Mouse (Mus musculus): ENCODE data around the gene Zcwpw1. TPM values are rescaled to one million over a fixed set of nuclear protein-coding genes. Genes with fewer than 3 reads are reported as not detected.

Zcwpw1 gene
- polyA plus RNA-seq (2016; fragmentation: Nextera tagmentation; extraction: Ambion mirVana), result 10.0 and 12.5 TPM in 2 replicates

DNA sequence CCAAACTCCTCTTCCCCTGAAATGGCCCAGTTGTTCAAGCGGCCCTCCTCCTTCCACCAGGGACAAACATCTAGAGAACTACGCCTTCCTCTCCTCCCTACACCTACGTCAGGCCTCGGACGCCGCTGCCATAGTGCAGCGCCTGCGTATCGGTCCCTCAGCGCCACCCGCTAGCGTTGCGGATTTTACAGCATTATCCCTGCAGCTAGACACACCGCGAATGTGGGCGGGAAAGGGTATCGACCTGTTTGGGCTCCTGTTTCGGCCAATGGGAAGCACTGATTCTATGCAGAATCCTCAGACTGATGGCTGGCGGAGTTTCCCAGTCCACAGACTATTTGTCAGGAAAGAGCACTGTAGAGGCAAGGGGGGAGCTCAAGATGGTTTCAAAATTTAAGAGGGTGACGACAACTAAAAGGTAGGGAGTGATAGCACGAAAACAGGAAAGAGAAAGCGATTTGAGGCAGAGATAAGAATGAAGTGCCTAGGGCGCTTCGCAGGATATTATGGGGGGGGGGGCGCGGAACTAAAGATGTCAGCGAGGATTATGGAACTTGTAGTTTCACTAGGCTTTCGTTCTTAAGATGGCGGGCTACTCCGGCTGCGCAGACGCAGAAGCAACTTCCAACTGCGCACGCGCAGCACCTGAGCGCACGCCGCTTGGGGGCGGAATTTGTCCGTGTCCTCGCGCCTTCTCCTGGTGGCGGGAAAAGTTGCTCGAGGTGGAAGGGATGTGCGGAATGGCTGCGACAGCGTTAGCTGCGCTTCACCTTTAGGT is at the start of gene Zcwpw1, which contains the start of gene Mepce:
Gene Zcwpw1, plus strand, starts transcription at position 648 of the 778 bp plus-strand sequence.
Gene Mepce, minus strand, starts transcription at position 505 of the 778 bp plus-strand sequence.
- H3K4me3 ChIP-seq, result peak within 1 kb of the TSS; percentile 89
- peak within 1 kb of the TSS; percentile 98 for H3K27ac ChIP-seq
- WGBS, result under 1% methylated on average over 48 of the region's 48 CpGs
- peaks cover 27% of the 10 kb centered on the region for H3K4me1 ChIP-seq
- peak; percentile 97 for DNase-seq (ENCODE audit: low spot score)
- peaks cover 28% of the 10 kb centered on the region for H3K36me3 ChIP-seq
- H3K27me3 ChIP-seq (ENCODE audit: insufficient read depth, poor library complexity, severe bottlenecking), result peaks cover 4% of the 10 kb centered on the region; the same call in 1 of the 2 replicates
- H3K9me3 ChIP-seq, result no peaks in the 10 kb centered on the region

DNA sequence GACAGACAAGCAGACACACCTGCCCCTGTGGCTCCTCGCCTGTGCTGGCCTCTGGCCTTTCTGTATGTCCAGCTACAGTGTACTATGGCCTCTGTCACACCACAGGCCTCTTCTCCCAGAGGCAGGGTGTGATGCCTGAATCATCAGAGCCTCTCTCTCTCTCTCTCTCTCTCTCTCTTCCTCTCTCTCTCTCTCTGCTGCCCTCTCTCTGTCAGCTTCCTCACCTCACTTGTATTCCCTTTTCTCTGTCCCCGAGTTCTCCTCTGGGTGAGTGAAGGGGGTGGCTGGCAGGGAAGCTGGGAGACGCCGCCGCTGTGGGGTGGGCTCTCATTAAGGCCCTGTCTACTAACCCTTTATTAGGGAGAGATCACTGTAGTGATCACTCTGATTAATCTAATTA is 49.1 kb upstream of the Zcwpw1 start:
- Histone ChIP-seq H3K27me3 (ENCODE audit: insufficient read depth, poor library complexity, severe bottlenecking) (no peaks in the 10 kb centered on the region), H3K4me1 (peaks cover 60% of the 10 kb centered on the region), H3K9me3 (no peaks in the 10 kb centered on the region), H3K36me3 (peaks cover 28% of the 10 kb centered on the region), H3K4me3 (no peak overlapping the region), H3K27ac (no peak overlapping the region)
- DNase-seq (ENCODE audit: low spot score), result no peak
- 48% methylated on average over 5 of the region's 5 CpGs for WGBS

DNA sequence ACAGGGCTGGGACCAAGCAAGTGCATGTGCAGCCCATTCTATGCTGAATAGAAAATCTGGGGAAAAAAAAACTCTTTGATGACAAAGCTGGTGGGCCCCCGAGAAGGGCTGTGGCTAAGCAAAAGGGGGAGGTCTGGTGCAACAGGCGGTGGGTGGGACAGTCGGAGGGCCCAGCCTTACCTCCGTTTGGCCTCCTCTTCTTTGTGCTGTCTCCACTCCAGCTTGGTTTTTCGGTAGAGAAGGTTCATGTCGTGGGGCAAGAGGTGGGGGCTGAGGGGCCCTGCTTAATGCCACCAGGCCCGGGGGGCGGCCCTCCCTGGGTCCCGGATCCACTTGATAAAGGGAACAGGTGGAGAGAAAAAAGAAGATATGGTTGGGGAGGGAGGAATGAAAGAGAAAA is 48.1 kb upstream of the Zcwpw1 start:
- Histone ChIP-seq H3K27ac (no peak overlapping the region), H3K27me3 (ENCODE audit: insufficient read depth, poor library complexity, severe bottlenecking) (no peaks in the 10 kb centered on the region), H3K9me3 (no peaks in the 10 kb centered on the region), H3K4me3 (no peak overlapping the region), H3K4me1 (peaks cover 51% of the 10 kb centered on the region), H3K36me3 (peaks cover 27% of the 10 kb centered on the region)
- no peak for DNase-seq (ENCODE audit: low spot score)
- WGBS, result 68% methylated on average over 9 of the region's 9 CpGs

DNA sequence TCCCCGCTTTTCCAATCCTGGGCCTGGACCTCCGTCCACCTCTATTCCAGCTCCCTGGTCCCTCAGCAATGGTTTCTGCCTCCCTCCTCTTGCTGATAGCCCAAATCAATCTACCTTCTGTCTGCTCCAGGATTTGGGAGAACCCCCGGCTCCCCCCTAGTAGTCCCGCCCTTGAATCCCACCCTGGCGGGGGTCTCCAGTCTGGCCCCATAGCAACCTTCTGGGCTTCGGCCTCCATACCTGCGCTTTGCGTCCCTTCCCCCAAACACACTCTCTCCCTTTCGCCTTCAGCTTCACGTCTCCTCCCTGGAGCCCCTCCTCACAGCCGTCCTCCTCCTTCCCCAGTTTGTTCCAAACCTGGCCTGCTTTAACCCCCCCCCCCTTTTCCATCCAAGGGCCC is 47.1 kb upstream of the Zcwpw1 start:
- WGBS, result 11% methylated on average over 11 of the region's 11 CpGs

DNA sequence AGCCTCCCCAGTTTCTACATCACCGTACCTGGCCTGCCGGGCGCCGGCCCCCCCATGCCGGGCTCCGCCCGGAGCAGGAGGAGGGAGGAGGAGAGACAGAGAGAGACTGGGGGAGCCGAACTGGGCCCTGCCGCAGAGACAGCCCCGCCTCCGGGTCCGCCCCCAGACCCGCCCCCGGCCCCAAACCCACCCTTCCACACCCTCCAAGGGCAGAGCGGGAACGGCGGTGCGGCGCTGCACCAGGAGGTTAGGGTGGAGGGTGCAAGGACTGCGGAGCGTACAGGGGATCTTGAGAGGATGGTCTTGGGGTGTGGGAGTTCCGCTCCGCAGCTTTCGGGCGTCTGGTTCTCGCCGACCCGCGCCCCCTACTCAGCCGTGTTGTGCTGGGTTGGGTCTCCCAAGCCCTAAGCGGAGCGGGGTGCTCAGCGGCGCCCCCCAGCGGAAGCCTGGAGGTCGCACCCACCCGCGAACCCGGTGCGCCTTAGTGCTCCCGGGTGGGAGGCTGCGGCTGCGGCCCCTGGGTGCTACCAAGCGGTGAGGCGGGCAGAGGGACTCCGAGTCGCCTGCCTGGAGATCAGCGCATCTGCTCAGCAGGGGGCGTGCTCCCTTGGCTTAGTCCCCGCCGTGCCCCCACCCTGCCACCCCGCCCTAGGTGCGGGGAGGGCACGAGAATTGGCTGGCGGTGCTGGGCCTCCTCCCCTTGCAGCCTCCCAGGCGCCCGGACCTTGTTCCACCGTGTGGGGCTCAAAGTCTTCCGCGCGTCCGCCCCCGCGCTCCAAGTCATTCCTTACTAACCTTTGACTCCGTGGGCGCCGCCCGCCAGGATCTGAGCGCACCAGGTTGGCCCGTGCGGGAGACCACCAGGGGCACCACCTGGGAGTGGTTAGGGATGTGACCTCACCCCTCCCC is 46.3 kb upstream of the Zcwpw1 start, which contains the start of gene Nyap1:
Gene Nyap1, minus strand, starts transcription at position 585 of the 909 bp plus-strand sequence.
- peak; percentile 95 for DNase-seq (ENCODE audit: low spot score)
- WGBS, result 1% methylated on average over 62 of the region's 71 CpGs

More for the DNA sequence above, 47.1 kb upstream of the Zcwpw1 start:
- no peak for DNase-seq (ENCODE audit: low spot score)
- Histone ChIP-seq H3K9me3 (no peaks in the 10 kb centered on the region), H3K4me1 (peaks cover 47% of the 10 kb centered on the region), H3K36me3 (peaks cover 18% of the 10 kb centered on the region), H3K27ac (peak overlapping the region; percentile 88), H3K4me3 (peak overlapping the region; percentile 66), H3K27me3 (ENCODE audit: insufficient read depth, poor library complexity, severe bottlenecking) (no peaks in the 10 kb centered on the region)

DNA sequence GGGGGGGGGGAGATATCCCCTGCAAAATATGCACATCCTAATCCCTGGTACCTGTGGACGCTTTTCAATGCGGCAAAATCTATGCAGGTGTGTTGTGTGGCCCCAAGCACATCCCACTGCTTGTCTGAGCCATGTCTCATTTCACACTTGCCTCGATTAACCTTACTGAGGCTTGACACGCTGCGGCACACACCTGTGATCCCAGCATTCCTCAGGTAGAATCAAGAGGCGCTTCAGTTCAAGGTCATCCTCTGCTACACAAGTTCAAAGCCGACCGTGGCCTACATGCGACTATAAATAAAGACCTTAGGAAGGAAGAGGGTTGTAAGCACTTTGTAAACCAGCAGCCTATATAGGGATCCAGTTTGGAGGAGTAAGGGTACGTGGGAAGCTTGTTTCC is 45.5 kb upstream of the Zcwpw1 start:
- no peak for DNase-seq (ENCODE audit: low spot score)
- 57% methylated on average over 10 of the region's 10 CpGs for WGBS

More for the DNA sequence above, 46.3 kb upstream of the Zcwpw1 start, which contains the start of gene Nyap1:
- H3K36me3 ChIP-seq, result peaks cover 11% of the 10 kb centered on the region
- H3K4me3 ChIP-seq, result peak within 1 kb of the TSS; percentile 66
- no peaks in the 10 kb centered on the region for H3K27me3 ChIP-seq (ENCODE audit: insufficient read depth, poor library complexity, severe bottlenecking)
- H3K4me1 ChIP-seq, result peaks cover 47% of the 10 kb centered on the region
- peak within 1 kb of the TSS; percentile 88 for H3K27ac ChIP-seq
- no peaks in the 10 kb centered on the region for H3K9me3 ChIP-seq

DNA sequence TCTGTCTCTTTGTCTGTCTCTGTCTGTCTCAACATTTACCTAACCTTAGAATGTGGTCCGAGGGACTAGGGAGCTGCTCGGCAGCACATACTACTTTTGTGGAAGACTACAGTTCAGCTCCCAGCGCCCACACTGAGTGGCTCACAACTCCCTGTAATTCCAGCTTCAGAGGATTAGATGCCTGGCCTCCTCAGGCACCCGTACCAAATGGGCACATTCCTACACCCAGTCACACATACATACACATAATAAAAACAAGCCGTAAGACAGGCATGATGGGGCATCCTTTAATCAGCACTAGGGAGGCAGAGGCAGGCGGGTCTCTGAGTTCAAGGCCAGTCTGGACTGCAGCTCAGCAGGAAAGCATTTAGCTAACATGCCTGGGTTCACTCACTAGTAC is 44.8 kb upstream of the Zcwpw1 start:
- no peaks in the 10 kb centered on the region for H3K27me3 ChIP-seq (ENCODE audit: insufficient read depth, poor library complexity, severe bottlenecking)
- peaks cover 54% of the 10 kb centered on the region for H3K4me1 ChIP-seq
- no peak overlapping the region for H3K27ac ChIP-seq
- 93% methylated on average over 6 of the region's 6 CpGs for WGBS
- peak; percentile 58 for DNase-seq (ENCODE audit: low spot score)
- 0 out of 2 replicates have a peak, but pooled peaks cover 3% of the 10 kb centered on the region for H3K36me3 ChIP-seq
- H3K9me3 ChIP-seq, result no peaks in the 10 kb centered on the region
- H3K4me3 ChIP-seq, result no peak overlapping the region

More for the DNA sequence above, 45.5 kb upstream of the Zcwpw1 start:
- no peaks in the 10 kb centered on the region for H3K27me3 ChIP-seq (ENCODE audit: insufficient read depth, poor library complexity, severe bottlenecking)
- peak overlapping the region; percentile 88; the same call in 1 of the 2 replicates for H3K27ac ChIP-seq
- peak overlapping the region; percentile 66 for H3K4me3 ChIP-seq
- 0 out of 2 replicates have a peak, but pooled peaks cover 6% of the 10 kb centered on the region for H3K36me3 ChIP-seq
- H3K9me3 ChIP-seq, result no peaks in the 10 kb centered on the region
- H3K4me1 ChIP-seq, result peaks cover 49% of the 10 kb centered on the region

DNA sequence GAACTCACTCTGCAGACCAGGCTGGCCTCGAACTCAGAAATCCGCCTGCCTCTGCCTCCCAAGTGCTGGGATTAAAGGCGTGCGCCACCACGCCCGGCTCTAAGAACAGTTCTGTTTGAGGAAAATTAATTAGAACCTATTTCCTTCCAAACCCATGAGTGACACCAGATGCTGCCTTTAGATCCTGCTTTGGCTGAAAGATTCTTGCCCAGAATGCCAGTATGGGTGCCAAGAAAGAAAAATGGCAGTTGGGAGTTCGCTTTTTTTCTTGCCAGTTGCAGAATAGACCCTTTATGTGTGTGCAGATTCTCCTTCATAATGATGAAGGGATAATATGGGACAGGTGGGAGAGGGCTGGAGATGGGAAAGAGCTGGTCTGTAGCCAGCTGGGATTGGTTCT is 43.4 kb upstream of the Zcwpw1 start:
- Histone ChIP-seq H3K9me3 (no peaks in the 10 kb centered on the region), H3K4me3 (no peak overlapping the region), H3K27ac (no peak overlapping the region), H3K36me3 (peaks cover 2% of the 10 kb centered on the region), H3K4me1 (peaks cover 53% of the 10 kb centered on the region), H3K27me3 (ENCODE audit: insufficient read depth, poor library complexity, severe bottlenecking) (no peaks in the 10 kb centered on the region)
- WGBS, result 93% methylated on average over 7 of the region's 7 CpGs
- DNase-seq (ENCODE audit: low spot score), result no peak

DNA sequence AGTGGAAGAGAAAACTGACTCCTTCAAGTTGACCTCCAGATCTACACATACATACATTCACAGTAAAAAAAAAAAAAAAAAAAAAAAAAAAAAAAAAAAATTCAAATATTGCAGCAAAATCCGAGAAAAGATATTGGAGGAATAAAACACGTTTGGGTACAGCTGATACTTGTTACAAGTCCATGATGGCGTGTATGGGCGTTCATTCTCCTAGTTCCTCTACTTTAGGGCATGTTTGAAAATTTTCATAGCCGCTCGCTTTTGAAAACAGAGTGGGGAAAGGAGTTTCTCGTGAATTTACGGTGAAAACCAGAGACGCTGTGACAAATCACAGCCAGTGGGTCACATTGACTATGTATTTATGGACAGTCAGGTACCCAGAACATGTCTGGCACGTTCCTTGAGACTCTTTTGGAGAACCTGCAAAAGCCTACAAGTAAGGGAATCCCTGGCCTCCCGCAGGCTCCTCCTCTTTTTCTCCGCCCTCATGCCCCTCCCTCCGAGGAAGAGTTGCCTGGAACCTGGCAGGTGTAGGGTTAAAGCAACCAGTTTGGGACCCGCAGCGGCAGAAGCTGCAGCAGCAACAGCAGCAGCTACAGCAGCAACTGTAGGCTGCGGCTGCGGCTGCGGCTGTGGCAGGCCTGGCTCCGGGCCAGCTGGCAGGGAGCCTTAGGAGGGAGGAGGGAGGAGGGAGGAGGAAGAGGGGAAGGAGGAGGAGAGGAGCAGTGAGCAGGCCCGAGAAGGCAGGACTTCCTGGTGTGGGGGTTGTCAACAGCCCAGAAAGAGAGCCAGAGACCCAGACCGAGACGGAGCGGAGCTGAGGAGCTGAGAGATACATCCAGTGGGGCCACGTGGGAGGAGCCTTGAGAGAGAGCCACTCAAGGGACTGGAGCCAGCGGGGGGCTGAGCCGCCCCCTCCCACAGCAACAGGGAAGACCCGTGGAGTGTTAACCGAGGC is 42.1 kb upstream of the Zcwpw1 start, which contains the start of gene Tsc22d4:
Gene Tsc22d4, plus strand, starts transcription at position 517 of the 958 bp plus-strand sequence.
- H3K36me3 ChIP-seq, result peaks cover 8% of the 10 kb centered on the region
- 5% methylated on average over 28 of the region's 28 CpGs for WGBS

DNA sequence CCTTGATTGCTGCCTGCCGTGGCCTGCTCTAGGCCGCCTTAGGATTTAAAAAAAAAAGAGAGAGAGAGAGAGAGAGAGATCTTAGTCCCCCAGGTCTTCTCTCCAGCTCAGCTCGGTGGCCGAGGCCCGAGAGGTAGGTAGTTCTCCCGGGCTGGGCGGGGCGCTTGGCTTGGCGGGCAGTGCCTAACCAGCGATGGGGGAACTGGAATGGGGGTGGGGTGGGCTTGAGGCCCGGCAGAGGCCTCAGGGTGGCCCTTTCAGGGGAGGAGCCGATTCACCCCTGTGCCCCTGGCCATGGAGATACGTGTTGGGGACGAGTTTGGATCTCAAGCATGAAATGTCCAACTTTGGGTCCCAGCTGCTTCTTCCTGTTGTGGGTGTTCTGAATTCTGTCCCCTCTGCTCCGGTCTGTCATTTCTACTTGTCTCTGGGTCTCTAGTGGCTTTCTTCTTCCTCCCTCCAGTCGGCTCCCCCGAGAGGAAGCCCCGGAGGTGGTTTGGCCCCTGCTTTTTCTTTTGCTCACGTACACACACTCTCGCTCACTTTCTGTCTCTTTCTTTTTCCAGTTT is 41.2 kb upstream of the Zcwpw1 start:
- H3K27me3 ChIP-seq (ENCODE audit: insufficient read depth, poor library complexity, severe bottlenecking), result no peaks in the 10 kb centered on the region
- peaks cover 46% of the 10 kb centered on the region for H3K4me1 ChIP-seq
- DNase-seq (ENCODE audit: low spot score), result peak; percentile 92
- H3K27ac ChIP-seq, result peak overlapping the region; percentile 94
- H3K36me3 ChIP-seq, result peaks cover 14% of the 10 kb centered on the region
- H3K4me3 ChIP-seq, result peak overlapping the region; percentile 85
- H3K9me3 ChIP-seq, result no peaks in the 10 kb centered on the region
- WGBS, result under 1% methylated on average over 19 of the region's 20 CpGs

More for the DNA sequence above, 42.1 kb upstream of the Zcwpw1 start, which contains the start of gene Tsc22d4:
- H3K27me3 ChIP-seq (ENCODE audit: insufficient read depth, poor library complexity, severe bottlenecking), result no peaks in the 10 kb centered on the region
- peak within 1 kb of the TSS; percentile 85 for H3K4me3 ChIP-seq
- H3K4me1 ChIP-seq, result peaks cover 47% of the 10 kb centered on the region
- H3K9me3 ChIP-seq, result no peaks in the 10 kb centered on the region
- peak; percentile 98 for DNase-seq (ENCODE audit: low spot score)
- H3K27ac ChIP-seq, result peak within 1 kb of the TSS; percentile 94

DNA sequence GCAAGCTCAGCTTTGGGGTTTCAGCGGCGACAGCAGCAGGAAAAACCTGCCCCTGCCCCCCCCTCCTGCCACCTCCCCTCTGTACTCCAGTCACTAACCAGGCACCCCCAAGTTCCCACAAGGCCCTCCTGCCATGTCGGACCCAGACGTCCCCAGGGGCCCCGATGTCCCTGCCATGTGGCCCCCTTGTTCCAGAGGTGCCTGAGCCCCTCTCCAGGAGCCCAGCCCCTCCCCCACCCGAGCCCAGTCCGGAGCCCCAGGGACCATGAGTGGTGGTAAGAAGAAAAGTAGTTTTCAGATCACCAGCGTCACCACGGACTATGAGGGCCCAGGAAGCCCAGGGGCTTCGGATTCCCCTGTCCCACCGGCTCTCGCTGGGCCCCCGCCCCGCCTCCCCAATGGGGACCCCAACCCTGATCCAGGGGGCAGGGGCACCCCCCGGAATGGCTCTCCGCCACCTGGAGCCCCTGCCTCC is 40.7 kb upstream of the Zcwpw1 start:
- peak overlapping the region; percentile 94 for H3K27ac ChIP-seq
- H3K4me1 ChIP-seq, result peaks cover 46% of the 10 kb centered on the region
- H3K36me3 ChIP-seq, result peaks cover 19% of the 10 kb centered on the region
- no peaks in the 10 kb centered on the region for H3K9me3 ChIP-seq
- H3K4me3 ChIP-seq, result peak overlapping the region; percentile 85
- no peak for DNase-seq (ENCODE audit: low spot score)
- WGBS, result under 1% methylated on average over 16 of the region's 16 CpGs
- H3K27me3 ChIP-seq (ENCODE audit: insufficient read depth, poor library complexity, severe bottlenecking), result no peaks in the 10 kb centered on the region

All from heart, embryonic 10.5 days (tissue).